Mouse (Mus musculus): Measurements from ENCODE around the gene Cog6. TPM values are rescaled to one million over a fixed set of nuclear protein-coding genes. Genes with fewer than 3 reads are reported as not detected.

Gene Cog6
- polyA plus RNA-seq (2011; ENCODE audit: insufficient read length, low read depth, missing spikeins), result 29.3 and 34.1 TPM in 2 replicates

- H3K4me3 ChIP-seq (ENCODE audit: insufficient read depth, low read length), result peak within 1 kb of the TSS; percentile 92
- TF ChIP-seq CTCF (IDR thresholded peaks at IDR 0.05; ENCODE audit: borderline replicate concordance, insufficient read depth, low read length), result no peak
- TF ChIP-seq POLR2A (IDR thresholded peaks at IDR 0.05; ENCODE audit: low read depth, low read length), result peak; percentile 93
- H3K4me1 ChIP-seq (ENCODE audit: control insufficient read depth, insufficient read depth, low read length), result no peaks in the 10 kb centered on the region
- no peak within 1 kb of the TSS for H3K27ac ChIP-seq (ENCODE audit: insufficient read depth, low read length)
Observed at GRCm38 (mm10) chr3:53016436-53017340, at the start of gene Cog6. Cog6 (minus strand) TSS chr3:53017237.

GRCm38 (mm10) chr3:53066095-53066372, 49.0 kb upstream of the Cog6 start:
- TF ChIP-seq CTCF (IDR thresholded peaks at IDR 0.05; ENCODE audit: borderline replicate concordance, insufficient read depth, low read length), result no peak
- no peak for TF ChIP-seq POLR2A (IDR thresholded peaks at IDR 0.05; ENCODE audit: low read depth, low read length)
- H3K27ac ChIP-seq (ENCODE audit: insufficient read depth, low read length), result peak overlapping the region; percentile 94
- peaks cover 24% of the 10 kb centered on the region for H3K4me1 ChIP-seq (ENCODE audit: control insufficient read depth, insufficient read depth, low read length)
- H3K4me3 ChIP-seq (ENCODE audit: insufficient read depth, low read length), result no peak overlapping the region

- Histone ChIP-seq H3K4me3 (ENCODE audit: insufficient read depth, low read length) (no peak overlapping the region), H3K27ac (ENCODE audit: insufficient read depth, low read length) (peak overlapping the region; percentile 94), H3K4me1 (ENCODE audit: control insufficient read depth, insufficient read depth, low read length) (peaks cover 24% of the 10 kb centered on the region)
- TF ChIP-seq CTCF (IDR thresholded peaks at IDR 0.05; ENCODE audit: borderline replicate concordance, insufficient read depth, low read length) (no peak), POLR2A (IDR thresholded peaks at IDR 0.05; ENCODE audit: low read depth, low read length) (no peak)
Observed at GRCm38 (mm10) chr3:53065267-53066094, 48.4 kb upstream of the Cog6 start.

- Histone ChIP-seq H3K4me1 (ENCODE audit: control insufficient read depth, insufficient read depth, low read length) (peaks cover 37% of the 10 kb centered on the region), H3K4me3 (ENCODE audit: insufficient read depth, low read length) (no peak overlapping the region), H3K27ac (ENCODE audit: insufficient read depth, low read length) (peak overlapping the region; percentile 94)
- TF ChIP-seq POLR2A (IDR thresholded peaks at IDR 0.05; ENCODE audit: low read depth, low read length) (no peak), CTCF (IDR thresholded peaks at IDR 0.05; ENCODE audit: borderline replicate concordance, insufficient read depth, low read length) (no peak)
Observed at GRCm38 (mm10) chr3:53063423-53064147, 46.5 kb upstream of the Cog6 start.

- peak overlapping the region; percentile 98 for H3K27ac ChIP-seq (ENCODE audit: insufficient read depth, low read length)
- H3K4me1 ChIP-seq (ENCODE audit: control insufficient read depth, insufficient read depth, low read length), result peaks cover 42% of the 10 kb centered on the region
- TF ChIP-seq POLR2A (IDR thresholded peaks at IDR 0.05; ENCODE audit: low read depth, low read length) (no peak), CTCF (IDR thresholded peaks at IDR 0.05; ENCODE audit: borderline replicate concordance, insufficient read depth, low read length) (no peak)
- H3K4me3 ChIP-seq (ENCODE audit: insufficient read depth, low read length), result no peak overlapping the region
Observed at GRCm38 (mm10) chr3:53059959-53060358, 42.9 kb upstream of the Cog6 start.

GRCm38 (mm10) chr3:53056430-53056829, 39.4 kb upstream of the Cog6 start:
- Histone ChIP-seq H3K4me1 (ENCODE audit: control insufficient read depth, insufficient read depth, low read length) (peaks cover 36% of the 10 kb centered on the region), H3K4me3 (ENCODE audit: insufficient read depth, low read length) (no peak overlapping the region), H3K27ac (ENCODE audit: insufficient read depth, low read length) (no peak overlapping the region)
- TF ChIP-seq CTCF (IDR thresholded peaks at IDR 0.05; ENCODE audit: borderline replicate concordance, insufficient read depth, low read length) (no peak), POLR2A (IDR thresholded peaks at IDR 0.05; ENCODE audit: low read depth, low read length) (no peak)

- Histone ChIP-seq H3K27ac (ENCODE audit: insufficient read depth, low read length) (no peak overlapping the region), H3K4me3 (ENCODE audit: insufficient read depth, low read length) (no peak overlapping the region), H3K4me1 (ENCODE audit: control insufficient read depth, insufficient read depth, low read length) (peaks cover 17% of the 10 kb centered on the region)
- TF ChIP-seq CTCF (IDR thresholded peaks at IDR 0.05; ENCODE audit: borderline replicate concordance, insufficient read depth, low read length), result no peak
- no peak for TF ChIP-seq POLR2A (IDR thresholded peaks at IDR 0.05; ENCODE audit: low read depth, low read length)
Observed at GRCm38 (mm10) chr3:53052385-53052784, 35.3 kb upstream of the Cog6 start.

GRCm38 (mm10) chr3:53046371-53046770, 29.3 kb upstream of the Cog6 start:
- TF ChIP-seq CTCF (IDR thresholded peaks at IDR 0.05; ENCODE audit: borderline replicate concordance, insufficient read depth, low read length), result no peak
- no peak for TF ChIP-seq POLR2A (IDR thresholded peaks at IDR 0.05; ENCODE audit: low read depth, low read length)
- no peak overlapping the region for H3K4me3 ChIP-seq (ENCODE audit: insufficient read depth, low read length)
- peaks cover 8% of the 10 kb centered on the region for H3K4me1 ChIP-seq (ENCODE audit: control insufficient read depth, insufficient read depth, low read length)
- H3K27ac ChIP-seq (ENCODE audit: insufficient read depth, low read length), result no peak overlapping the region

- TF ChIP-seq POLR2A (IDR thresholded peaks at IDR 0.05; ENCODE audit: low read depth, low read length), result no peak
- no peak for TF ChIP-seq CTCF (IDR thresholded peaks at IDR 0.05; ENCODE audit: borderline replicate concordance, insufficient read depth, low read length)
- peaks cover 8% of the 10 kb centered on the region for H3K4me1 ChIP-seq (ENCODE audit: control insufficient read depth, insufficient read depth, low read length)
- H3K4me3 ChIP-seq (ENCODE audit: insufficient read depth, low read length), result peak overlapping the region; percentile 19
- 0 out of 2 replicates have a peak overlapping the region, but pooled peaks have one; percentile 14 for H3K27ac ChIP-seq (ENCODE audit: insufficient read depth, low read length)
Observed at GRCm38 (mm10) chr3:53045697-53046096, 28.7 kb upstream of the Cog6 start.

Data from embryonic fibroblast, embryonic 13.5 days (primary cell).